Mouse (Mus musculus) cerebellum, postnatal 4 days (tissue): ENCODE measurements at regions not wholly inside any gene's neighbourhood (a gene's known extent, or its start where the extent isn't known, plus 50 kb on each side); places are given as distances from the start of the nearest gene placed in this dataset.

ENCODE experiments used
- DNase-seq, 2 experiments: peaks; one replicate each; pipeline ENCODE4 v3.0.0; 2022; ENCODE audit warnings: low spot score in 2 of 2, mixed read lengths in 1 of 2

DNA sequence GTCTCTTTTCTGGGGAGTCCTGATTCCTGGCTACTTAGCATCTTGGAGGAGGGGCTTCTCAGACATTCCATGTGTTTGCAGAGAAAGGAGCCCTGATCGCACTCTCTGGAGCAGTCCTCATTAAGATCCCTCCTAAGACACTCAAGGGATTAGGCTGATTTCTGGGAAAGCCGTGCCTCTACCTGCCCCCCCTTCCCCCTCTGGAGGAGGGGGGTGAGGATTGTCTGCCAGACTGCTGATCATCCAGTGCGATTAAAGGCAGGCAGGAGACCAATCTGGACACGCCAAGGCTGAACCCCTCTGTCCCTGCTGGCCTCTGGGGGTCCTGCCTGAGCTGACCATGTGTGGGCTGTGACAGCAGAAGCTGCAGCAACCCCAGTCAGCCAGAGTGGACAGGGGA, 65.4 kb downstream of the Vegfa start:
- no peak for DNase-seq

- DNase-seq = no peak
Measured at GRCm38 (mm10) chr17:45964031-45964430, 68.1 kb downstream of the Vegfa start.

DNA sequence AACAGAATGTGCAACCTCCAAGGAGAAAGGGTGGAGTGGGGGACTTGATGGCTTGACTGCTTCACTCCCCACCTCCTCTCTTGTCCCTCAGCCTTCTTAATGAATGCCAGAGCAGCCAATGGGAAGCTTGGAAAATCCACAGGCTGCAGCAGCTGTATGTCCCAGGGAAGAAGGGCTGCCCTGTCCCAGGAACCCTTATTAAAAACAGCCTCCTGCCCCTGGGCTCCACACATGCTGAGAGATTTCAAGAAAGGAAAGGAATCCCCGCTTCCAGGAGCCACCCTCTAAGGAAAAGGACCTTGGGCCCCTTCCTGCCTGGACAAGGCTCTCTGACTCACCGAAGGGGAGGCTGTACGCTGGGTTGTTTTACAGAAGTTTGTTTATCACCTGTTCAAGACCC, 68.8 kb downstream of the Vegfa start:
- DNase-seq = no peak

DNA sequence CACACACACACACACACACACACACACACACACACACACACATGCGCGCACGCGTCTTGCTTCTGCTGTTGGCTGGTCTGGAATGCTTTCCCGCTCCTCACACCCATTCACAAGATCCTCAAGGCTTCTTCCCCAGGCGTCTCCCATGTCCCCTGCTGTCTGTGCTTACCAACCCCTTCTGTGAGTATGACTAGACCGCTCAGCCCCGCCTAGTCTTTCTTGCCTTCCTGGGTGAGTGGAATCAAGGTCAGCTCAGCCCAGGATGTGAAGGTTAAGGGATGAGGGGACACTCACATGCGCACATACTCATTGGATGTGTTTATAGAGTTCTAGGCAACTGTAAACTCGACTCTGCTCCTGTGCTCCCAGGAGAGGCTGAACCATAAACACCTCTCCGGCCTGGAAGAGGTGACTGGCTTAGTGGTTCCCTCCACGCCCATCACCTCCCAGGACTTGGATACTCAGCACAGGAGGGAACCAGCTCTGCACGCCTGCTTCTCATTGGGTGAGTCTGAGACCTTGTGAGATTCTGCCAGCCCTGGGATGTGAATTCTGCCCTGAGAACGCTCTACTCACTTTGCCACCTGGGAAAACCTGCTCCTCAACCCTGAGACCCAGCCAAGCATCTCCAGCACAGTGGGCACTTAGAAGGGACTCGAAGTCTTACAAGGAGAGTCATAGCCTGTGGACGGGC, 70.4 kb downstream of the Vegfa start:
- no peak for DNase-seq

DNA sequence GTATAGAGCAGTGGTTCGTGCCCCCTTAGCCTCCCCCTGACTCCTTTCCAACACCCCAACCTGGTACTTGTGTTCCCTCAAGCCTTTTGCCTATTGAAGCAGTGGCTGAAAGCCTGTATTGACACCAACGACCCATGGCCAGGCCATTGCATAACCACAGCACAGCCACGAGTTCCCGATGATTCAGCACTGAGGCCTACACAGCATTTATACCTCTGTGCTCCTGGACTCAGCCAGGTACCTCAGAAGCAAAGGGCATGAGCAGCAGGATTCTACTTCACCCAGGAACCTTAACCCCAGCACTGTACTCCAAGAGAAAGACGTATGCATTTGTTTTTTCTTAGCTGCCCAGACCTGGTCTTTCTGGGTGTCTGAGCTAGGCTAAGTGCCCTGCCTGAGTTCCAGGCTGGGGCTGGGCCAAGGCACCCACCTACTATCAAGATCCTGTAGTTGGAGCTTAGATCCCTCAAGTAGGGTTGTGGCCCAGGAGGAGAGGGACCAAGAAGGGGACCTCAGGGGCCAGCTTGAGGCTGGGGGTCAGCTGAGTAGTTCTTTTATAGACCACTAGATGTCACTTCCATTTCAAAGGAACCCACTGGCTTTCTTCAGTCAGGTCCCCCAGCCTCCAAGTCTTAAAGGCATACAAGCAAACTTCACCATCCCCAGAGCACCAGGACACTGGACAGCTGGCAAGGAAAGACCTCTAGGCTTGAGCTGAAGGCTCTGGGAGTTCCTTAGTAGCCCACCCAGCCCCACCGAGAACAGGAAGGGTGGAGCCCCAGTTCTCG, 73.9 kb downstream of the Vegfa start:
- DNase-seq = no peak

DNA sequence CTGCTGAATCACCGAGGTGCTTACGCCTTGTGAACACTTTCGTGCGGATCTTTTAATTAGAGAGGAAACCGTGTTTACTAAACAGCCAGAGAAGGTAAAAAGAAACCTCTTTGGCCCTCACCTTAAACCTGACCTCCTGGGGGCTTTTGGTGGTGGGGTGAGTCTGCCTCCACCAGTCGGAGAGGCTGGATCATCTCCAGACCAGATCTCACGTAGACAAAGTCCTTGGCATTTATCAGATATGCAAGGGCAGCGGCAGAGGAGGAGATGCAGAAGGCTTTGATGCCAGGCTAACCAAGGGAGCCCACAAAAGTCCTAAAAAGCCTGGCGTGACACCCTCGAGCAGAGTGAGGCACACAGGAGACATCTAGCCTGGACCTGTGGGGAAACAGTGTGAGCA, 76.7 kb downstream of the Vegfa start:
- no peak for DNase-seq

- no peak for DNase-seq
Measured at GRCm38 (mm10) chr17:45954824-45955223, 77.3 kb downstream of the Vegfa start.

DNA sequence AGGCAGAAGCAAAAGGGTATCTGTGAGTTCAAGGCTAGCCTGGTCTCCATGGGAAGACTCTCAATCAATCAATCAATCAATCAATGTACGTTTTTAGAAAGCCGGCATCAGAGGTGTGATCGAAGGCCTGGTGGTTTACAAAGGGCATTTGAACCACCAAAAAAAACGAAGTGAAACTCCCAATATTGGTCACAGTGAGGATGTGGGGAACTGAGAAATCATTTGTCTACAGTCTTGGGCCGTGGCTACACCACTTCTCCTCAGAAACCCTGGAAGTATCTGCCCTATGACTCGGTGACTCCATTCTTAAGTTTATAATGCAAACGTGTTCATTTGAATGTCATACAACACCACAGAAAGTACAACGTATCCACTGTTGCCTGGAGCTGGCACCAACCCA, 78.6 kb downstream of the Vegfa start:
- DNase-seq = no peak

GRCm38 (mm10) chr17:45950533-45951164, 81.5 kb downstream of the Vegfa start:
- no peak for DNase-seq

DNA sequence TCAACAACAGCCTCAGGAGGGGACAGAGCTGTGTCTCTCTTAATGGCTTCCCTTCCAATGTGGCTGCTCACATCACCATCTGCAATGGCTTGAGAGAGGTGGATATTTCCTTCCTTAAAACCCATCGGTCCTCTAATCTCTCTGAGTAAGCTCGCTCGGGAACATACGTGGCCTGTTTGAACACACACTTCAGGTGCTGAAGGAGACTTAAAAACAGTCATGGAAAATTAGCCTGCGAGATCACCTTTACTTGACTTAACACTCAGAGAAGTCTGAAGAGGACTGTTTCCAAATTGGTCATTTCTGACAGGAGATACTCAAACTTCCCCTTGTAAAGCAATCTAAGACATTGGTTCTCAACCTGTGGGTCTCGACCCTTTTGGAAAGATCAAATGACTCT, 83.0 kb downstream of the Vegfa start:
- no peak for DNase-seq

GRCm38 (mm10) chr17:45948314-45948935, 83.7 kb downstream of the Vegfa start:
- DNase-seq = no peak

DNA sequence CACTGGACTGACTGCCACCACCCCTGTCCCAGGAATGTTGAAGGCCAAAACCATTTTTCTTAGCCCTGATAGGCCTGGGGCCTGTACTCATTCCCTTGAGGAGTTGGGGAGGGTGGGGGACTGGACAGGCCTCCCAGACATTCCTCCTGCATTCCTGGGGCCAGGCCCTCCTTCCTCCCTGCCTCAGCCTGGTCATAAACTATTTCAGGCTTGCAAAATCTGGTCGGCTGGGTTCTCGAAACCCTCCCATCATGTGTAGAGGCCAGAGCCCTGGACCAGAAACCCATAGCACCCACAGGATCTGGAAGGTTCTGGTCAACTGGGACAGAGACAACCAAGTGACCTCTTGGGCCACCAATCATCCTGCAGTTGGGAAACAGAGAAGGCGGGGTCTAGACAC, 87.2 kb downstream of the Vegfa start:
- DNase-seq = no peak

DNA sequence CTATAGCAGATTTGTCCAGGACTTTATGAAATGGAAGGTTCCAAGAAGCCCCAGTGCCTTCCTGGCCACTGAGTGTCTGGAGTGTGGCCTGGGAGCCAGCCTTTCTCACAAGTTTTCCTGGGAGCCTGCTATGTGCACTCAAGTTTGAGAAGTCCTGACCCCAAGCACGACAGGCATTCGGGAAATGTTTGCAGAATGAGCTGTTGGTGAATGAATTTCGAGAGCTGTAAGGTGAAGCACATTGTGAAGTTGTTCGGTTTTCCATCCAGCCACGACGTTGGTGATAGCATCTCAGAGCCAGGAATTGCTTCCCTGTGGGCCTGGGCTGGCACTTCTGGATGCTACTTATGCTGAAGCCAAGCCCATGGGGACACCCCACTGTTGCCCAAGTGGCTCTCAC, 88.9 kb downstream of the Vegfa start:
- DNase-seq = no peak

DNA sequence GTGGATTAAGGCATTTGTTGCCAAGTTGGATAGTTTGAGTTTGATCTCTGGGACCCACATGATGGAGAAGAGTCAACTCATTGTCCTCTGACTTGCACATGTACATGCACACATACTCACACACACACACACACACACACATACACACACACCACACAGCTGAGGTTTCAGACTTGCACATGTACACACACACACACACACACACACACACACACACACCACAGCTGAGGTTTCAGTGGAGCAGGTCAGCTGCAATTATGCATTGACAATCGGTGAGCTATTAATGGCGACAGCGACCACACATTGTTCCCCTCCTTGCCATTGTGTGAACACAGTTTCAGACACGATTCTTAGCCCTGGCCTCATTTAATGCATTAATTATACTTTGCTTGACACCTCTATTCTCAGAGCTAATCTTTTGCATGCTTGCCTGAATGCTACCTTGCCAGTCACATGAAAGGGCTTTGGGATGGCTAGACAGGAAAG, 90.2 kb downstream of the Vegfa start:
- DNase-seq = no peak

- DNase-seq = no peak
Measured at GRCm38 (mm10) chr17:45940121-45940813, 91.9 kb downstream of the Vegfa start.

- DNase-seq = no peak
Measured at GRCm38 (mm10) chr17:45938284-45938683, 93.9 kb downstream of the Vegfa start.

DNA sequence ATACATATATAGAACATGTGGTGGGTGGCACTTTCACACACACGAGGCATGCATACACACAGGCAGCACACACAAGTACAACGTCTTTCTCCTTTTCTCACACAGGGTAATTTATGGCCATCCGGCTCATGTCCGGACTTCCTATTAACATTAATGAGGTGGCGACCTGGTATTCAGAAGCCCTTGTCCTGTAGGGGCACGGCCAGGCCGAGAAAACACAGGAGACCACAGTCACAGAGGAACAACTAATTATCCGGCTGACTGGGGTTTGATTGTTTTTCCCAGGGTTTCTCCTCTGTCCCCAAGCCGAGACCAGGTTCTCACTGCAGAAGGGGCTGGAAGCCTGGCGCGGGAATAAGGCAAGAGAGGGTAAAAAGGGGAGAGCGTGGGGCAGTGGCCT, 95.6 kb downstream of the Vegfa start:
- no peak for DNase-seq

DNA sequence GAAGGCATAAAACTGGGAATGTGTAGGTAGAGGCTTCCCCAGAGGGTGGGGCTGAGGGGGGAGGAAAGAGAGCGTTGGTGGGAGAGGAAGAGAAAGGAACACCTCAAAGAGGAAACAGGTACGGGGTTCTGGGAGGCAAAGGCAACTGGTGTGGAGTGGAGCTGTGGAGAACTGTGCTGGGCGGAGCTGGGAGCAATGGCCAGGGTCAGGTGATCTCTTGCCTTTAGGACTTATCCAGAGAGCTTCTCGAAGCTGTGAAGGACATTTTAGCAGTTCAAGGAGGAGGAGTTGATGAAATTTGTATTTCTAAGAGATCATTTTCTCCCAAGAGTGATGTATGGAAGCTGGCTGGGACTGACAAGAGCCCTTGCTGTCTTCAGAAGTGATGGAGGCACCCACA, 96.9 kb downstream of the Vegfa start:
- DNase-seq = no peak

GRCm38 (mm10) chr17:45934002-45934401, 98.2 kb downstream of the Vegfa start:
- DNase-seq = no peak

DNA sequence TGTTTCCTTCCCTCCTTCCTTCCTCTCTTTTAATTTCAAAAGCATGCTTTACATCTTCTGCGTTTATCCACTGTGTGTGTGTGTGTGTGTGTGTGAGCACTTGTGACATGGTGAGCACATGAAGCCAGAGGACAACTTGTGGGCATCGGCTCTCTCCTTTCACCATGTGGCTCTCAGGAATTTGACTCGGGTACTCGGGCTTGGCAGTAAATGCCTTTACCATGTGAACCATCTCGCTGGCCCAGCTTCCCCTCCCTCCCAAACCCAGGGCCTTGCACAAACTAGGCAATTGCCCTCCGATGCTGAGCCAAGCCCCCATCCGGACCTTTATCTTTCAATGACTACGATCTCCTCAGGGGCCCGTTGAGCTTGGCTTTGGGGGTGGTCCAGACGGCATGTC, 99.1 kb downstream of the Vegfa start:
- no peak for DNase-seq

DNA sequence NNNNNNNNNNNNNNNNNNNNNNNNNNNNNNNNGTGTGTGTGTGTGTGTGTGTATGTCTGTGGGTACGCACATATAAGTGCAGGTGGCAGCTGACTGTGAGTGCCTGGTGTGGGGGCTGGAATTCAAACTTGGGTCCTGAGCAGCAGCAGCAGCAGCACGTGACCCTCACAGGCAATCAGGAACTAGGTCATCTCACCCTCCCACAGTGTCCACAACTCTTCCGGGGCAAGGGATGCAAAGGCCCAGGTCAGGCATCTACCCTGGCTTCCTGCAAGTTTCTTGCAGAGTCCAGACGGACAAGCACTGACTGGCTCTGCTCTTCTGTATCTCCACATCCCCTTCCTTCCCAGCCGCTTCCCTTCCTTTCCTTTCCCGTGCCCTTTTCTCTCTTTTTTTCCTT, 99.6 kb downstream of the Vegfa start:
- no peak for DNase-seq

DNA sequence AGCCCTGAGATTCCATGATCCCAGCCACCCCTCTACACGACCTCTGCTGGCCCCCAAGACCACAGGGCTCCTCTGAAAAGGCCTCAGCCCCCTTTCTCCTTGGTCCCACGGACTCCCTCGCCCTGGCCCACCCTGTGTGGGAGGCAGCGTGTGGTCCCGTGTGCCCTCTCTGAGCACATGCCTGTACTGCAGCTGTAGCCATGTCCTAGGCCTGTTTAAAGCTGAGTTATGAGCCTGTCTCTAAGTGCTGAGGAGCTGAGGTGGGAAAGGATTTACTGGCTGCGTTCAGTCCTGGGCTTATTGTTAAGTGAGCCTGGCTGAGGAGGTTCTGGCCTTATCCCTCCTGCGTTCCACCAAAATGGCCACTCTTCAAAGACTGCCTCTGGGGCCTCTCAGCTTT, 102.6 kb downstream of the Vegfa start:
- DNase-seq = no peak
